Mouse (Mus musculus): Measurements from ENCODE around the gene Adgrv1. TPM values are rescaled to one million over a fixed set of nuclear protein-coding genes. Genes with fewer than 3 reads are reported as not detected.

The Adgrv1 gene
- polyA plus RNA-seq, 1 experiment from 2014 or later: 0.76 TPM

DNA sequence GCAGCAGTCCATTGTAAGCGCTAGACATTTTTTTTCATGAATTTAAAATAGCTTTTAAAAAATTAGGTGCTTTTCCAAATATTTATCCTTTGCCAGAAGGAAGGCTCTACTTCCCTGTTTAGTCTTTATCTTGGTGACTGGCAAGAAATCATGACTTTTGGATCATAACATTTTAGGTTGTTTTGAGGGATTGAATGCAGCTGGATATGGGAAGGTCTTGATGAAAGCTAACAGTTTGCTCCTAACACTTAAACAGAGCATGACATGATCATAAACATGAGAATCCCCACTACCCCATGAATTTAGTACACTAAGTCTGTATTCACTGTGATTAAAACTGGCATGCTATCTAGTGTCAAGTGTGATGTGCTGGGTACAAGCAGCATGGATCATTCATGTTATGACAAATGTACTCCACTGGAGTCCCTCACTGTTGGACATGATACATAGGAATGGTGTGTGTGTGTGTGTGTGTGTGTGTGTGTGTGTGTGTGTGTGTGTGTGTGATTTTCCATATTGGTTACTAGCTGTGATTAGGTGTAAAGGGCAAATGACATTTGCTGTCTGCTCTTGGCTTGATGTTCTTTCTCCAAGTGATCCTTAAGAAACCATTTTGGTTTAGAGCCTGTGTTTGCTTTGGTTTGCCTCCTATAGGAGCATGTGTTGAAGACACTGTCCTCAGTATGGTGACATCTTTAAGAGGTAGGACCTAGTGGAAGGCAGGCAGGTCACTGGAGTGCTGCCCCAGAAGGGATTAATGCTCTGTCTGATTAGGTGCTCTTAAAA lies 542.7 kb downstream of the Adgrv1 start:
- no peaks in the 10 kb centered on the region for H3K4me1 ChIP-seq (replicated peaks)
- no peaks in the 10 kb centered on the region for H3K27me3 ChIP-seq
- ATAC-seq (replicated peaks; ENCODE audit: insufficient number of reproducible peaks, insufficient read depth, low FRiP score, low read depth): no peak
- no peak overlapping the region for H3K9ac ChIP-seq
- H3K4me3 ChIP-seq: no peak overlapping the region
- no peaks in the 10 kb centered on the region for H3K36me3 ChIP-seq
- 89% methylated on average over 1 of the region's 1 CpGs for WGBS
- H3K9me3 ChIP-seq (replicated peaks): no peaks in the 10 kb centered on the region
- H3K4me2 ChIP-seq: no peak overlapping the region
- no peak overlapping the region for H3K27ac ChIP-seq

DNA sequence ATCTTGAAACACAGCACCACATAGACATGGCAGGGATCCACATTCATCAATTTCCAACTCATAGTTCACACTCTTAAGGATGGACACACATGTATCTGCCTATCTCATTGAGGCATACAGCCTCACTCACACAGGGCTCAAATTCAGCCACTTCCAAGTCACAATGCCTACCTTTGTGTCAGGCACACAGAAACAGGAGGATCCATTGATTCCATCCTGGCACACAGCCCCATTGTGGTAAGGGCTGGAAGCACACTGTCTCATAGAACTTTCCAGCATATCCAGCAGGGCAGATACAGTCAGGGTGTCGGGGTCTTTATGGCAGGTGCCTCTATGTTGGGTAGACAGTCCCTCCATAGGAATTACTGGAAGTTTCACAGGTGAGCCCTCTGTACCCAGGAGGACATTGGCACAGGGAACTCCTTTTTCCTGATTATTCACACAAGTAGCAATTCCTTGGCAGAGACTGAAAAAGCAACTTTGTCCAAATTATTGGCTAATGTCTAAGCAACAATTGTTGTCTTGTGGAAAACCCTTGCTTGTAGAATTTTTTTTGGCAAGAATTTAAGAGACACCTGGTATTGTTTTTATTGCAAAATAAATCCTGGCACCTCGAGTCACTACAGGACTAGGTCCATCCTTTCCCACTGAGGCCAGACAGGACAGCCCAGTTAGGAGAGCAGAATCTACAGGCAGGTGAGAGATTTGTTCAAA lies 545.8 kb downstream of the Adgrv1 start:
- no peak overlapping the region for H3K9ac ChIP-seq
- H3K36me3 ChIP-seq: no peaks in the 10 kb centered on the region
- H3K4me2 ChIP-seq: no peak overlapping the region
- ATAC-seq (replicated peaks; ENCODE audit: insufficient number of reproducible peaks, insufficient read depth, low FRiP score, low read depth): no peak
- H3K4me1 ChIP-seq (replicated peaks): no peaks in the 10 kb centered on the region
- WGBS: 65% methylated on average over 2 of the region's 2 CpGs
- no peaks in the 10 kb centered on the region for H3K27me3 ChIP-seq
- no peak overlapping the region for H3K4me3 ChIP-seq
- H3K9me3 ChIP-seq (replicated peaks): no peaks in the 10 kb centered on the region
- no peak overlapping the region for H3K27ac ChIP-seq

DNA sequence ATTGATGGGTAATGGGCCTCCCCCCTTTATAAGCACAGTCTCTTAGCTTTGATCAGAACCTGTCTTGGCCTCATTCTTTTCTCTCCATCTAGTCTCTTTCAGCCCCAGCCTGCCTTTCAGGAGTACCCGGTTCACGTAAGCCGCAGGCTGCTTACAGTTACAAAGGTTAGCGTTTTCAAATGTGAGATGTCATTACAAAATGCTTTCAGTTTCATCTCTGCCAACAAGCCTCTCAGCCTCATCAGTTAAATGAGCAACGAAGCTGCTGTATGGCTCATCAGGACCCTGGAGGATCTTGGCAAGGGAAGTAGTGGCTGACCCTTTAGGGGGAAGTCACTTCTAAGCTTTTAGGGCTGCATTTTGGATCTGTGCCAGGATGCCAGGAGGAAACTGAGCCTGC lies 560.7 kb downstream of the Adgrv1 start:
- Histone ChIP-seq H3K4me1 (replicated peaks) (no peaks in the 10 kb centered on the region; the same call in 1 of the 2 replicates), H3K4me3 (no peak overlapping the region), H3K4me2 (no peak overlapping the region), H3K27me3 (no peaks in the 10 kb centered on the region), H3K27ac (no peak overlapping the region), H3K36me3 (no peaks in the 10 kb centered on the region), H3K9me3 (replicated peaks) (no peaks in the 10 kb centered on the region), H3K9ac (no peak overlapping the region)
- WGBS: 73% methylated on average over 5 of the region's 5 CpGs
- ATAC-seq (replicated peaks; ENCODE audit: insufficient number of reproducible peaks, insufficient read depth, low FRiP score, low read depth): no peak

DNA sequence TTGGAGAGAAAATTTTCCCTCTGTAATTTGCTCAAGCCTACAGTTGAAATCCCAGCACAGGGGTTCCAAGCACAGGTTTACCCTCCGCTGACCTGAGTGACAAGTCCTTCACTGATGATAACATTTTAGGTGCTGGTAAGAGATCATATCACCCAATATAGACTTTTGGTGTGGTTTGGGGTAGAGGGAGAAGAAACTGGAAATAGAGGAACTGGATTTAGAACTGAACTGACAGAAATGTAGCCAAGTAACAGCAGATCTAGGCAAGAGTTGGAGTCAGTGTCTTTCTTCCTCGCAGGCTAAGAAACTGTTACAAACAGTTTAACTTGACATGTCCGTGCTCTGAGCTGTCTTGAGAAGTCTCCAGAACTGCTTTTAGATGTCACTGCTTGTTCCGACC lies 581.5 kb downstream of the Adgrv1 start:
- no peak for ATAC-seq (replicated peaks; ENCODE audit: insufficient number of reproducible peaks, insufficient read depth, low FRiP score, low read depth)
- WGBS: 74% methylated on average over 4 of the region's 4 CpGs
- H3K4me2 ChIP-seq: no peak overlapping the region
- H3K9me3 ChIP-seq (replicated peaks): no peaks in the 10 kb centered on the region
- no peaks in the 10 kb centered on the region for H3K4me1 ChIP-seq (replicated peaks)
- H3K9ac ChIP-seq: no peak overlapping the region
- H3K27ac ChIP-seq: no peak overlapping the region
- H3K36me3 ChIP-seq: no peaks in the 10 kb centered on the region
- H3K27me3 ChIP-seq: no peaks in the 10 kb centered on the region
- H3K4me3 ChIP-seq: no peak overlapping the region

DNA sequence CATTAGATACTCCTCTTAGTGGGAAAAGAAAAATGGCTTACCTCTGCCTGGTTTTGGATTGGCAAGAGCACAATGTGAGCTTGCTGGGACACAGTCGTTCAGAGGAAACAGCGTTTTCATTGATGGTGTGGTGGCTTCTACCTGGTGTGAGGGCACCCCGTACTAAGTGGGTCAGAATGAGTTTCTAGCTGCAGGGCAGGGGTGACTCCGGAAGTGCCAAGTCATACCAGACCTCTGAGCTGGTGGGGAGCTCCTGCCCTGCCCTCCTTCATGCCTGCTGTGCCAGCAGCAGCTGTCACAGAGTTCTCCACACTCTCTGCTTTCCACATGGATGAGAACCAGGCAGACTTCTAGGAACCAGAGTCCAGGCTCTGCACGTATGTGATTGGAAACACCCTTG lies 582.0 kb downstream of the Adgrv1 start:
- Histone ChIP-seq H3K4me3 (no peak overlapping the region), H3K9me3 (replicated peaks) (no peaks in the 10 kb centered on the region), H3K4me2 (no peak overlapping the region), H3K36me3 (no peaks in the 10 kb centered on the region), H3K27ac (no peak overlapping the region), H3K4me1 (replicated peaks) (no peaks in the 10 kb centered on the region), H3K9ac (no peak overlapping the region), H3K27me3 (no peaks in the 10 kb centered on the region)
- ATAC-seq (replicated peaks; ENCODE audit: insufficient number of reproducible peaks, insufficient read depth, low FRiP score, low read depth): no peak
- 72% methylated on average over 5 of the region's 5 CpGs for WGBS

DNA sequence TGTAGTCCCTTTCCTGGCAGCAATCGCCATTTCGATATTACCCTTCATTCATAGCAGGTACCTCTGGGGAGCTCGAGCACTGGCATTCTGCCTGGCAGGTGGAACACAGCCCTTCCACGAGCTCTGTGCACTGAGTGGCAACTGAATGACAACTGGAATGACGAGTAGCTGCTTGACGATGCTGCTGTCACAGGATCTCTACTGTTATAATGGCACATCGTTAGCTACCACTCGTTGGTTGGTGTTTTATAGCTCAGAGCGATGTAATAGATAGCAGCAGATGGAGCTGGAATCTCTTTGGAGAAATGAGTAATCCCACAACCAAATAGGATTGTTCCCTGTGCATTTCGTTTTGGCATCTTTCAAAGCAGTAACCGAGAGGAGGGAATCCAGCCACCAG lies 587.6 kb downstream of the Adgrv1 start:
- Histone ChIP-seq H3K4me2 (no peak overlapping the region), H3K4me3 (no peak overlapping the region), H3K9ac (no peak overlapping the region), H3K4me1 (replicated peaks) (no peaks in the 10 kb centered on the region), H3K9me3 (replicated peaks) (no peaks in the 10 kb centered on the region), H3K36me3 (no peaks in the 10 kb centered on the region), H3K27ac (no peak overlapping the region), H3K27me3 (no peaks in the 10 kb centered on the region)
- ATAC-seq (replicated peaks; ENCODE audit: insufficient number of reproducible peaks, insufficient read depth, low FRiP score, low read depth): no peak
- 70% methylated on average over 11 of the region's 11 CpGs for WGBS

Small RNAs within 50 kb of the gene (microRNA-seq; reads per million reads assigned to microRNA genes)
- gene Gm25241: not detected

Other genes with a start within 250 kb of the Adgrv1 start
- 19.0 and 19.8 TPM in 2 replicates for gene Lysmd3, start 24.5 kb upstream of the Adgrv1 start, polyA plus RNA-seq (2015; fragmentation: Nextera tagmentation; extraction: Ambion mirVana)
- 13.0 and 15.2 TPM in 2 replicates for gene Polr3g, start 77.9 kb upstream of the Adgrv1 start, polyA plus RNA-seq (2015; fragmentation: Nextera tagmentation; extraction: Ambion mirVana)
- 6.6 and 8.6 TPM in 2 replicates for gene Mblac2, start 78.2 kb upstream of the Adgrv1 start, polyA plus RNA-seq (2015; fragmentation: Nextera tagmentation; extraction: Ambion mirVana)
- gene Cetn3, start 149.9 kb upstream of the Adgrv1 start, polyA plus RNA-seq (2015; fragmentation: Nextera tagmentation; extraction: Ambion mirVana): 146 and 183 TPM in 2 replicates